Mouse (Mus musculus): ENCODE measurements around the gene Ankrd34a. TPM values are rescaled to one million over a fixed set of nuclear protein-coding genes. Genes with fewer than 3 reads are reported as not detected.
"Not testable (repeated sequence)": the region's sequence is repeated elsewhere in the genome, so short reads cannot be mapped to it uniquely, and the experiment has no call there.

The Ankrd34a gene
- polyA plus RNA-seq, 1 experiment from 2014 or later = 2.8 TPM

GRCm38 (mm10) chr3:96601251-96601787 lies 4.9 kb downstream of the Ankrd34a start:
- H3K27ac ChIP-seq = peak overlapping the region; percentile 97
- H3K9me3 ChIP-seq (replicated peaks) = no peaks in the 10 kb centered on the region
- H3K36me3 ChIP-seq = peaks cover 11% of the 10 kb centered on the region
- peak overlapping the region; percentile 74 for H3K9ac ChIP-seq
- peak overlapping the region; percentile 72 for H3K4me3 ChIP-seq (replicated peaks)
- peak; percentile 59 for ATAC-seq (replicated peaks; ENCODE audit: low FRiP score)
- WGBS = 1% methylated on average over 19 of the region's 40 CpGs
- peaks cover 25% of the 10 kb centered on the region for H3K27me3 ChIP-seq
- H3K4me1 ChIP-seq = peaks cover 63% of the 10 kb centered on the region
- peak overlapping the region; percentile 86 for H3K4me2 ChIP-seq

- peak overlapping the region; percentile 97 for H3K27ac ChIP-seq
- peak overlapping the region; percentile 72 for H3K4me3 ChIP-seq (replicated peaks)
- peak overlapping the region; percentile 86 for H3K4me2 ChIP-seq
- no peak for ATAC-seq (replicated peaks; ENCODE audit: low FRiP score)
- WGBS = 19% methylated on average over 10 of the region's 10 CpGs
- peak overlapping the region; percentile 74 for H3K9ac ChIP-seq
- H3K36me3 ChIP-seq = peaks cover 11% of the 10 kb centered on the region
- no peaks in the 10 kb centered on the region for H3K9me3 ChIP-seq (replicated peaks)
- H3K27me3 ChIP-seq = peaks cover 17% of the 10 kb centered on the region
- peaks cover 55% of the 10 kb centered on the region for H3K4me1 ChIP-seq
These were observed 5.7 kb downstream of the Ankrd34a start for GRCm38 (mm10) chr3:96601941-96602703.

- Histone ChIP-seq H3K27ac (peak overlapping the region; percentile 97), H3K4me2 (peak overlapping the region; percentile 86), H3K4me3 (replicated peaks) (peak overlapping the region; percentile 72), H3K27me3 (peaks cover 17% of the 10 kb centered on the region), H3K9ac (peak overlapping the region; percentile 74), H3K36me3 (peaks cover 11% of the 10 kb centered on the region), H3K9me3 (replicated peaks) (no peaks in the 10 kb centered on the region), H3K4me1 (peaks cover 49% of the 10 kb centered on the region)
- ATAC-seq (replicated peaks; ENCODE audit: low FRiP score) = no peak
- WGBS = 15% methylated on average over 5 of the region's 5 CpGs
These were observed 6.3 kb downstream of the Ankrd34a start for GRCm38 (mm10) chr3:96602704-96603084.

- 53% methylated on average over 5 of the region's 5 CpGs for WGBS
- Histone ChIP-seq H3K4me2 (peak overlapping the region; percentile 86), H3K9ac (0 out of 2 replicates have a peak overlapping the region, but pooled peaks have one; percentile 74), H3K36me3 (peaks cover 11% of the 10 kb centered on the region), H3K27me3 (peaks cover 16% of the 10 kb centered on the region), H3K4me3 (replicated peaks) (peak overlapping the region; percentile 72), H3K27ac (peak overlapping the region; percentile 97; the same call in 1 of the 2 replicates), H3K4me1 (peaks cover 43% of the 10 kb centered on the region), H3K9me3 (replicated peaks) (no peaks in the 10 kb centered on the region)
- no peak for ATAC-seq (replicated peaks; ENCODE audit: low FRiP score)
These were observed 6.9 kb downstream of the Ankrd34a start for GRCm38 (mm10) chr3:96603311-96603710.

GRCm38 (mm10) chr3:96606007-96606406 lies 9.6 kb downstream of the Ankrd34a start:
- H3K27me3 ChIP-seq; ATAC-seq (replicated peaks; ENCODE audit: low FRiP score); H3K4me3 ChIP-seq (replicated peaks); H3K9me3 ChIP-seq (replicated peaks); H3K27ac ChIP-seq; H3K9ac ChIP-seq; H3K4me2 ChIP-seq: not testable (repeated sequence)
- peaks cover 11% of the 10 kb centered on the region for H3K36me3 ChIP-seq
- WGBS = 87% methylated on average over 4 of the region's 4 CpGs
- H3K4me1 ChIP-seq = peaks cover 25% of the 10 kb centered on the region; the same call in 1 of the 2 replicates

- H3K27ac ChIP-seq = no peak overlapping the region
- 87% methylated on average over 4 of the region's 4 CpGs for WGBS
- H3K9ac ChIP-seq = no peak overlapping the region
- no peak overlapping the region for H3K4me2 ChIP-seq
- no peaks in the 10 kb centered on the region for H3K27me3 ChIP-seq
- H3K36me3 ChIP-seq = peaks cover 11% of the 10 kb centered on the region
- H3K4me3 ChIP-seq (replicated peaks) = no peak overlapping the region
- ATAC-seq (replicated peaks; ENCODE audit: low FRiP score) = no peak
- H3K4me1 ChIP-seq = peaks cover 25% of the 10 kb centered on the region; the same call in 1 of the 2 replicates
- H3K9me3 ChIP-seq (replicated peaks) = no peaks in the 10 kb centered on the region
These were observed 10.2 kb downstream of the Ankrd34a start for GRCm38 (mm10) chr3:96606618-96607017.

GRCm38 (mm10) chr3:96617941-96618340 lies 21.5 kb downstream of the Ankrd34a start:
- no peaks in the 10 kb centered on the region for H3K9me3 ChIP-seq (replicated peaks)
- no peak overlapping the region for H3K4me2 ChIP-seq
- no peak overlapping the region for H3K27ac ChIP-seq
- WGBS = 88% methylated on average over 3 of the region's 3 CpGs
- no peak for ATAC-seq (replicated peaks; ENCODE audit: low FRiP score)
- no peak overlapping the region for H3K4me3 ChIP-seq (replicated peaks)
- no peak overlapping the region for H3K9ac ChIP-seq
- H3K27me3 ChIP-seq = no peaks in the 10 kb centered on the region
- H3K4me1 ChIP-seq = no peaks in the 10 kb centered on the region
- peaks cover 64% of the 10 kb centered on the region for H3K36me3 ChIP-seq

GRCm38 (mm10) chr3:96623201-96623600 lies 26.8 kb downstream of the Ankrd34a start:
- H3K9ac ChIP-seq = no peak overlapping the region
- H3K27me3 ChIP-seq = no peaks in the 10 kb centered on the region
- H3K4me3 ChIP-seq (replicated peaks) = no peak overlapping the region
- H3K36me3 ChIP-seq = peaks cover 65% of the 10 kb centered on the region
- 94% methylated on average over 4 of the region's 4 CpGs for WGBS
- H3K4me2 ChIP-seq = no peak overlapping the region
- ATAC-seq (replicated peaks; ENCODE audit: low FRiP score) = no peak
- no peaks in the 10 kb centered on the region for H3K9me3 ChIP-seq (replicated peaks)
- no peak overlapping the region for H3K27ac ChIP-seq
- H3K4me1 ChIP-seq = no peaks in the 10 kb centered on the region

- H3K4me2 ChIP-seq = peak within 1 kb of the TSS; percentile 83
- H3K9ac ChIP-seq = peak within 1 kb of the TSS; percentile 79
- under 1% methylated on average over 48 of the region's 48 CpGs for WGBS
- peaks cover 30% of the 10 kb centered on the region for H3K4me1 ChIP-seq
- peak within 1 kb of the TSS; percentile 86 for H3K27ac ChIP-seq
- peak; percentile 96 for ATAC-seq (replicated peaks; ENCODE audit: low FRiP score)
- H3K9me3 ChIP-seq (replicated peaks) = no peaks in the 10 kb centered on the region
- no peaks in the 10 kb centered on the region for H3K27me3 ChIP-seq
- peaks cover 47% of the 10 kb centered on the region for H3K36me3 ChIP-seq
- H3K4me3 ChIP-seq (replicated peaks) = peak within 1 kb of the TSS; percentile 74
These were observed 33.5 kb downstream of the Ankrd34a start, which contains the start of gene Rbm8a for GRCm38 (mm10) chr3:96629729-96630600. Rbm8a (plus strand) TSS chr3:96629933.

GRCm38 (mm10) chr3:96632058-96632457 lies 35.6 kb downstream of the Ankrd34a start:
- H3K27ac ChIP-seq = no peak overlapping the region
- no peak overlapping the region for H3K9ac ChIP-seq
- H3K27me3 ChIP-seq = no peaks in the 10 kb centered on the region
- no peaks in the 10 kb centered on the region for H3K9me3 ChIP-seq (replicated peaks)
- no peak for ATAC-seq (replicated peaks; ENCODE audit: low FRiP score)
- H3K36me3 ChIP-seq = peaks cover 34% of the 10 kb centered on the region
- H3K4me3 ChIP-seq (replicated peaks) = no peak overlapping the region
- H3K4me1 ChIP-seq = peaks cover 43% of the 10 kb centered on the region
- no peak overlapping the region for H3K4me2 ChIP-seq

GRCm38 (mm10) chr3:96634015-96634414 lies 37.6 kb downstream of the Ankrd34a start:
- Histone ChIP-seq H3K4me3 (replicated peaks) (no peak overlapping the region), H3K36me3 (peaks cover 48% of the 10 kb centered on the region), H3K4me2 (no peak overlapping the region), H3K4me1 (peaks cover 37% of the 10 kb centered on the region), H3K9ac (no peak overlapping the region; the same call in 1 of the 2 replicates), H3K9me3 (replicated peaks) (no peaks in the 10 kb centered on the region), H3K27me3 (no peaks in the 10 kb centered on the region), H3K27ac (no peak overlapping the region)
- WGBS = 69% methylated on average over 1 of the region's 1 CpGs
- ATAC-seq (replicated peaks; ENCODE audit: low FRiP score) = no peak
